Mouse (Mus musculus) CH12.LX (cell line): ENCODE results near the gene Nr2c2ap.

Experiments
- BHLHE40 ChIP-seq: IDR thresholded peaks from 2 replicates; pipeline ENCODE4 v1.6.1; 2011; ENCODE audit warnings: mild to moderate bottlenecking, low read depth, low read length, improper control_type of control experiment
- CTCF ChIP-seq, 2 experiments: IDR thresholded peaks in 1 of 2; conservative IDR thresholded peaks in 1 of 2; 2 replicates each; pipeline ENCODE4 v1.5.1; 2011 to 2012; ENCODE audit warnings: low read depth in 2 of 2, low read length in 2 of 2, improper control_type of control experiment in 1 of 2, inconsistent platforms in 1 of 2, mild to moderate bottlenecking in 1 of 2, moderate library complexity in 1 of 2
- E2F4 ChIP-seq: IDR thresholded peaks from 2 replicates; pipeline ENCODE4 v1.6.1; 2011; ENCODE audit warnings: low read depth, low read length, improper control_type of control experiment; ENCODE audit not compliant: insufficient replicate concordance
- ZC3H11A ChIP-seq: IDR thresholded peaks from 2 replicates; pipeline ENCODE4 v1.6.1; 2012; ENCODE audit warnings: low read depth, mild to moderate bottlenecking, inconsistent platforms, low read length, improper control_type of control experiment
- ZKSCAN1 ChIP-seq: IDR thresholded peaks from 2 replicates; pipeline ENCODE4 v1.6.1; 2012; ENCODE audit warnings: low read depth, inconsistent platforms, low read length, improper control_type of control experiment, borderline replicate concordance

- TF ChIP-seq E2F4: no peak
- TF ChIP-seq ZKSCAN1: no peak
- no peak for TF ChIP-seq BHLHE40
- TF ChIP-seq ZC3H11A: no peak
- TF ChIP-seq CTCF (conservative IDR thresholded peaks at IDR 0.05 in 1 of 2, IDR thresholded peaks at IDR 0.05 in 1 of 2; ENCODE audit: low read depth in 2 of 2, low read length in 2 of 2): no peak
Measured at GRCm38 (mm10) chr8:70120667-70121066, 10.5 kb upstream of the Nr2c2ap start, which contains the start of gene Ncan.
